Mouse (Mus musculus): ENCODE results near the gene Sdc4.

Sdc4 gene

DNA sequence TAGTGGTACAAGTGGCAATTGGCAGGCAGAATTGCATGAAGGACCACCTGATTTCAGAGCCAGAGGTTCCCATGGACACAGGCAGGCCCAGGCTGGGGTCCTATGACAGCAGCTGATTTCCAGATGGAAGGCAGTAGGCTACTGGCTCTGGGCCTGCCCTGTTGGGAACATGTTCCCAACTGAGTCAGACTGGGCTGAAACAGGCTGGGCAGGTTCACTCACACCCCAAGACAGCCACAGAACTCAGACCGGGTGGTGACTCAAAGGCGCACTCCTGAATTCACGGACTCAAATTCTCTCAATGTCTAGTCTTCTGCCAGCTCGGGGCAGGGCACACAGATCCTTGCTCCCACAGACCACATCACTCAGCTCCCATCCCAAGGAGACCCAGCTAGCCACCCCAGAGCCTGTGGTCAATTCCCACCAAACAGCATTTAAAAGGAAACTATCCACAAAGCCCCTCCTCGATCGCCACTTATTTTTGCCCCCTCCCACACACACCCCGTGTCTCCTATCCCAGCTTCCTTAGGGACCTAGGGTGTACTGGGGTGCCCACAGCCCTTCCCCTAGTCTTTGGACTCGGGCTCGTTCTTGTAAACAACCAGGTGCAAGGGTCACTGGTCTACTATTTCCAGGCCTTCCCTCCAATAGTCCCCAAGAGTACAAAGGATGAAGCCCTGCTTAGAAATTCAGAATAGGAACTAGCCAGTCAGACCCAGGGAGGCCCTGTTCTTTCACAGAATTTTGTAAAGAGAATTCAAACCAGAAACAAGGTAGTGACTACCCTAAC, 11.8 kb downstream of the Sdc4 start:
- DNase-seq (ENCODE audit: low spot score) = peak; percentile 82

DNA sequence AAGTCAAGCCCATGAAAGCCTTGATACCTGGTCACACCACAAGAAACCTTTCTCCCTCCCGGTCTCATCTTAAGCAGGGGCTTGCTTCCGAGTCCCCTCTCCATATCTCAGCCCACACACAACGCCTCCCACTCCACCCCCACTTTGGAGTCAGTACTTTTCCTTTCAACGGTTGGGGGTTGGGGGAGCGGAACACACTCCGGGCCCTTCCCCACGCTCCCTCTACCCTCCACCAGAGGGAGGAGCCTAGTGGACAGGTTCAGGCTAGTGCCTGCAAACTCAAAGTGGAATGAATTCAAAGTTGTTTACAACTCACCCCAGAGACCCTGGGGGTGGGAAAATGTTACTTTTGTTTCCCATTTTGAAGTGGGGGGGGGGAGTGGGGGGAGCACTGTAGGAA, 13.0 kb downstream of the Sdc4 start:
- DNase-seq (ENCODE audit: low spot score) = peak; percentile 65

DNA sequence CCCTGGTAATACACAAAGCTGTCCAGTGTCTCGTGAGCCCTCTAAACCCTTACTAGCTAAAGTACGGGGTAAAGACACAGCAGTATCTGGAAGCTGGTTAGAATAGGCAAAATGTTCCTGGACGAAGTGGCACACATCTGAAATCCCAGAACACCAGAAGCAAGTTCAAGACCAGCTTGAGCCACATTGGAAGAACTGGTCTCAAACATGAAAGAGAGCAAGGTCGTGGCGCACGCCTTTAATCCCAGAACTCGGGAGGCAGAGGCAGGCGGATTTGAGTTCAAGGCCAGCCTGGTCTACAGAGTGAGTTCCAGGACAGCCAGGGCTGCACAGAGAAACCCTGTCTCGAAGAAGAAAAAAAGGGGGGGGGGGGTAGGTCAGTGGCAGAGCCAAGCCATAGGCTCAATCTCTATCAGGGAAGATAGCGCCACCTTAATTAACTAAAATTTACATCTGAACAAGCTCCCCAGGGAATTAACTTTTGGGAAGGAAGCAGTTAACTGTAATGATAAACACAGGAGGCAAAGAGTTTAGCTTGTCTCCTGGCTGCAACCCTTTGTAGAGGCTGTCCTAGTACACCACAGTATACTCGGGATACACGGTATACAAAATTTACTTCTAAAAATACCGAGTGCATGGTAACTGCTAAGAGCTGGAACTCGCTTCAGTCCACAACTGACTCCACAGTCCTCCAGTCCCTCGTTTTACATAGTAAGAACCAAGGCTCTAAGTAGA, 13.6 kb downstream of the Sdc4 start:
- no peak for DNase-seq (ENCODE audit: low spot score)

GRCm38 (mm10) chr2:164428451-164428850, 15.2 kb downstream of the Sdc4 start:
- DNase-seq (ENCODE audit: low spot score) = no peak

DNA sequence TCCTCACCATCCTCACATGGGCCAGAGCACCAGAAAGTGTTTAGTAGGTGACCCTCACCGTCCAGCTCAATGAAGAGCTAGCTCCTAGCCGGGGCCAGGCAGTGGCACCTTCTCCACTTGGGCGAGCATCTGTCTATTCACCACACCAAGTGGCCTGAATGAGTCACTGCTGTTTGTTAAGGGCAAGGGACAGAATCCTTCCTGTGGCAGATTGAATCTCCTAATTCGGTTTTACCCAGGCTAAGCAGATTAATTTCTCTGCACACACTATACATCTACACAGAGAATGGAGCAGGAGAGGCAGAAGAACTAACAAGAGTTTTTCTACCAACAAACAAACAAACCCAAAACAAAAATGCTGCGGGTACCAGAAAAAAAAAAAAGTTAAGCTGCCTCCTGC, 16.7 kb downstream of the Sdc4 start:
- no peak for DNase-seq (ENCODE audit: low spot score)

- no peak for DNase-seq (ENCODE audit: low spot score)
Measured at GRCm38 (mm10) chr2:164426121-164426520, 17.6 kb downstream of the Sdc4 start.

- DNase-seq (ENCODE audit: low spot score) = no peak
Measured at GRCm38 (mm10) chr2:164425401-164425800, 18.3 kb downstream of the Sdc4 start.

GRCm38 (mm10) chr2:164424406-164424805, 19.3 kb downstream of the Sdc4 start:
- DNase-seq (ENCODE audit: low spot score) = no peak

GRCm38 (mm10) chr2:164423464-164423863, 20.2 kb downstream of the Sdc4 start:
- DNase-seq (ENCODE audit: low spot score) = no peak

DNA sequence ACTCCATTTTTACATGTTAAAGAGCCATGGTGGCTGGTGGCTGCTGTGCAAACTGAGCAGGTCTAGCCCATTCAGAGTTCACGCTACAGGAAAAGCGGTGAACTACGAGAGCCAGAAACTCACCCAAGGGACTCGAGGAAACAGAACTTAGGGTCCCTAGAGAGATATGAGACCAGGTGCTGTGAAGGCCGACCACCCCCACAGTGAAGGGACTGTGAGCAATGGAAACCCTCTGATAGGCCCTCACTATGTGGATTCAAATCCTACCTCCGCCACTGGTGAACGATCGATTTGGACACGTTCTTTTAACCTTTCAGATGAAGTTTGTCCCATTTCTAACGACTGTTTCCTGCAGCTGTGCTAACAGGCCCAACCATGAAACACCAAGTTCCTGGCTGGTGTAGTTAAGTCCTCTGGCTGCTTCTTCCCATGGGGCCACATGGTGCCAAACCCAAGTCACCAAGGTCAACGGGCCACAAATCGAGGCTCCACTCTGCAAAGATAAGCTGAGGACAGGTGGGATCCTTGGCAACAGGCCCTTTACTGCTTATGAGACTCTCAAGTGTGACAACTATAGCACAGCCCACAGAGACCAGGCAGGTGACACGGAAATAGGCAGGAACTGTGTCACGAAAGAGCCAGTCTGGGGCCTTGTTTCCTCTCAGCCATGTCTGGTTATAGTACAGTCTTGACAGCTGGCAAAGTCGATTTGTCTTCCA, 20.9 kb downstream of the Sdc4 start:
- DNase-seq (ENCODE audit: low spot score) = no peak

- no peak for DNase-seq (ENCODE audit: low spot score)
Measured at GRCm38 (mm10) chr2:164421979-164422378, 21.7 kb downstream of the Sdc4 start.

DNA sequence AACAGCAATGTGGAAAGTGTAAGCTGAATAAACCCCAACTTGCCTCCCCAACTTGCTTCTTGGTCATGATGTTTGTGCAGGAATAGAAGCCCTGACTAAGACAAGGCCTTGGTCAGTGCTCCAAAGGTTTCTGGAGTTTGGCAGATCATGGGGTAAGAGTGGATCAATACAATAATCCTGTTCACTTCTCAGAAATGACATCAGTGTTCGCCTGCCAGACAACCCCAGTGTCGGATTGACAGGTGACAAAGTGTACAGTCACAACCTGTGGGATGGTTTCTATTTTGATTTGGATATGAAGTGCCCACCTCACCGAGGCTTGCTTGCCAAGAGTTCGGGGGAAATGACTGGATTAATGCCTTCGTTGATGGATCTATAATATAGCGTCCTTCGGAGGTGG, 22.4 kb downstream of the Sdc4 start:
- no peak for DNase-seq (ENCODE audit: low spot score)

- DNase-seq (ENCODE audit: low spot score) = no peak
Measured at GRCm38 (mm10) chr2:164419489-164419888, 24.2 kb downstream of the Sdc4 start.

DNA sequence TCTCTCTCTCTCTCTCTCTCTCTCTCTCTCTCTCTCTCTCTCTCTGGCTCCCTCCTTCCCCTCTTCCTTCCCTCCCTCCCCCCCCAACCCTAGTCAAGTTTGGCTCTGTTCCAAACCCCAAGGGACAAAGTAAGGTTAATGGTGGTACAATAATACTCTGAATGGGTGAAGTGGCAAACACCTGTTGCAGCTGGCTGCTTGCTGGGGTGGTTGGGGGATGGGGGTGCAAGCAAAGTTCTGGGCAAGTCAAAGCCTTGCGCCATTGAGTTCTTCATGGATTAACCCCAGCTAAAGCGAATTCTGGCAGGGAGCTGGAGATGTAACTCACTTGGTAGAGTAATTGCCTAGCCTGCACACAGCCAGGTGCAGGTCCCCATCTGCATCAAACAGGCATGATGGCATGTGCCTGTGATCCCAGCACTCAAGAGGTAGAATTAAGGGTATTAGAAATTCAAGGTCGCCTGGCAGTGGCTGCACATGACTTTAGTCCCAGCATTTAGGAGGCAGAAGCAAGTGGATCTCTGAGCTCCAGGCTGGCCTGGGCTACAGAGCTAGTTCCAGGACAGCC, 25.3 kb downstream of the Sdc4 start:
- no peak for DNase-seq (ENCODE audit: low spot score)

GRCm38 (mm10) chr2:164417198-164417597, 26.5 kb downstream of the Sdc4 start:
- no peak for DNase-seq (ENCODE audit: low spot score)

DNA sequence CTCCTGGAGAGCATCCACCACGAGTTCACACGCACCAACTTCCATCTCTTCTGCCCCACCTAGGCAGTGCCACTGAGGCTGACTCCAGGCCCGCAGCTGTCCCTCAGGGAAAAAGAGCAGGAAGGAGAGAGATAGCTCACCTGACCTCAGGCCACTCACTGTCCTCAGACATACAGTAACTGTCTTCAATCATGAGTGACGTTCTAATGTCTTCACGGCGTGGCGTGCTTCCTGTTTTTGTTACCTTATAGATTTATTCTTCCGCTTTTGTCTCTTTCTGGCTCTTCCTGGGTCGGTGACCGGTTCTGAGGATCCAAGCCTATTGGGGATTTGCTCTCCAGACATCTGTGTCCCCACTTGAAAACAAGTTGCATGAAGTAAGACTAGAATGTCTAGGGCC, 29.1 kb downstream of the Sdc4 start:
- no peak for DNase-seq (ENCODE audit: low spot score)

DNA sequence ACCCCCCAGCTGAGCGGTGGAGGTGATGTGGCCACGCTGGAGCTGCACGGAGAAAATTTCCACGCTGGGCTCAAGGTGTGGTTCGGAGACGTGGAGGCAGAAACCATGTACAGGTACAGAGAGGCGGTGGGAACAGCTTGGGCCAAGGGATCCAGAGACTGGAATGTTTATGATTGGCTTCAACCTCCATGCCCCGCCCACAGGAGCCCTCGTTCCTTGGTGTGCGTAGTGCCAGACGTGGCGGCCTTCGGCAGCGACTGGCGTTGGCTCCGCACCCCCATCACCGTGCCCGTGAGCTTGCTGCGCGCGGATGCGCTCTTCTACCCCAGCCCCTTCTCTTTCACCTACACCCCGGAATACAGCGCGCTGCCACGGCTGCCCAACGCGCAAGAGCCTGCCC, 29.5 kb downstream of the Sdc4 start:
- no peak for DNase-seq (ENCODE audit: low spot score)

DNA sequence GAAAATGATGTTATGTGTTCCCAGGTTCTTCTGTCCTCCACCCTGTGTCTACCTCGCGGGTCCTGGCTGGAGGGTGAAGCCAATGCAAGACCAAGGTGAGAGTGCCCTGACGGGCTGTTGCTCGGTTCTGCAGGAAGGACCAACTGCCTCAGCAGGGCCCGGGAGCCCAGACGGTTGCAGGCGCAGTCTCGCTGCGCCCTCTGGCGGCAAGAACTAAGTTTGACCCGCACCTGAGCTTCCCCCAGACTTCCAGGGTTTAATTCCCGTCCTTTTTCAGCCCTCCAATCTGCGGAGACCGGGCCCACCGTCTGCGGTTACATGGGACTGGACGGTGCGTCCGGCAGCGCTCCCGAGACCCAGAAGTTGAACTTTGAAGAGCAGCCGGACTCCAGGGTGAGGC, 36.0 kb downstream of the Sdc4 start:
- peak; percentile 68 for DNase-seq (ENCODE audit: low spot score)

- no peak for DNase-seq (ENCODE audit: low spot score)
Measured at GRCm38 (mm10) chr2:164405519-164405918, 38.2 kb downstream of the Sdc4 start.

GRCm38 (mm10) chr2:164405060-164405459, 38.6 kb downstream of the Sdc4 start, which contains the start of gene Matn4:
Gene Matn4 (minus strand): TSS chr2:164405160.
- no peak for DNase-seq (ENCODE audit: low spot score)

GRCm38 (mm10) chr2:164404082-164404990, 39.4 kb downstream of the Sdc4 start:
- DNase-seq (ENCODE audit: low spot score) = peak; percentile 45

Measured in urinary bladder, postnatal 14 days (tissue).